Mouse (Mus musculus) liver, embryonic 14.5 days (tissue): ENCODE measurements at regions not wholly inside any gene's neighbourhood (a gene's known extent, or its start where the extent isn't known, plus 50 kb on each side); places are given as distances from the start of the nearest gene placed in this dataset.

Experiments
- ATAC-seq: fragments of 200-750 bp; cut with Nextera tagmentation; 2 replicates; pipeline ENCODE4 v1.8.0; 2017; ENCODE audit warnings: moderate number of reproducible peaks, mild to moderate bottlenecking, moderate library complexity; ENCODE audit not compliant: insufficient read depth
- DNase-seq, 3 experiments: peaks; one replicate each; pipeline ENCODE4 v3.0.0-alpha.2; 2012 to 2013; ENCODE audit warnings: low read depth in 3 of 3, low spot score in 3 of 3
- H3K27ac ChIP-seq: fragments of 300-500 bp; sonication (generic); 2 replicates; pipeline ENCODE4 v1.5.1; 2014; ENCODE audit warnings: moderate library complexity, mild to moderate bottlenecking, control low read depth, inconsistent platforms
- H3K27me3 ChIP-seq: fragments of 300-500 bp; sonication (generic); 2 replicates; pipeline ENCODE4 v1.6.1; 2014; ENCODE audit warnings: mild to moderate bottlenecking, low read length, moderate library complexity; ENCODE audit not compliant: control insufficient read depth, insufficient read depth
- H3K36me3 ChIP-seq: fragments of 300-500 bp; sonication (generic); replicated peaks from 2 replicates; pipeline ENCODE4 v1.6.1; 2014; ENCODE audit warnings: low read depth; ENCODE audit not compliant: control insufficient read depth, insufficient read depth
- H3K4me1 ChIP-seq, 2 experiments: fragments of 200-500 bp in 1 of 2; fragments of 300-500 bp in 1 of 2; sonication (generic) in 1 of 2; replicated peaks; 2 replicates each; pipeline ENCODE4 v1.6.1; 2012 to 2014; ENCODE audit warnings: antibody characterized with exemption in 1 of 2, inconsistent platforms in 1 of 2, low read length in 1 of 2; ENCODE audit not compliant: control insufficient read depth in 2 of 2, insufficient read depth in 2 of 2
- H3K4me2 ChIP-seq: fragments of 300-500 bp; sonication (generic); 2 replicates; pipeline ENCODE4 v1.6.1; 2014; ENCODE audit warnings: low read depth, mild to moderate bottlenecking, control low read depth, moderate library complexity
- H3K4me3 ChIP-seq, 2 experiments: fragments of 200-500 bp in 1 of 2; fragments of 300-500 bp in 1 of 2; sonication (generic) in 1 of 2; 2 replicates each; pipeline ENCODE4 v1.5.1; 2012 to 2014; ENCODE audit warnings: low read depth in 2 of 2, low read length in 2 of 2, mild to moderate bottlenecking in 2 of 2, control low read depth in 1 of 2, inconsistent platforms in 1 of 2, moderate library complexity in 1 of 2; ENCODE audit not compliant: insufficient read depth in 1 of 2
- H3K9ac ChIP-seq: fragments of 300-500 bp; sonication (generic); replicated peaks from 2 replicates; pipeline ENCODE4 v1.6.1; 2014; ENCODE audit warnings: mild to moderate bottlenecking, control low read depth, moderate library complexity
- H3K9me3 ChIP-seq: fragments of 300-500 bp; sonication (generic); 2 replicates; pipeline ENCODE4 v1.6.1; 2016; ENCODE audit warnings: low read length, mixed read lengths; ENCODE audit not compliant: control insufficient read depth
- CTCF ChIP-seq: IDR thresholded peaks from 2 replicates; pipeline ENCODE4 v1.5.1; 2016; ENCODE audit warnings: antibody characterized with exemption, low read depth, control low read depth
- EP300 ChIP-seq: IDR thresholded peaks from 2 replicates; pipeline ENCODE4 v1.6.1; 2016; ENCODE audit warnings: antibody characterized with exemption, low read depth
- WGBS: fragments of 180-500 bp; shearing (Covaris S2); extraction: QIAGEN DNeasy Blood & Tissue Kit; methylation state at CpG from one replicate; pipeline ENCODE4 v1.1.7; 2014; ENCODE audit not compliant: insufficient replicate concordance; 5-methylcytosine and 5-hydroxymethylcytosine counted together

GRCm38 (mm10) chr2:170222819-170223218 is 74.9 kb upstream of the Zfp217 start:
- ATAC-seq (peak; percentile 29; the same call in 1 of the 2 replicates), DNase-seq (peak in 1 of 3 experiments; percentile 51)
- Histone ChIP-seq H3K27ac (no peak overlapping the region), H3K4me1 (peaks cover 26 to 37% of the 10 kb centered on the region in 2 experiments), H3K4me2 (peak overlapping the region; percentile 76), H3K9ac (no peak overlapping the region), H3K27me3 (no peaks in the 10 kb centered on the region), H3K36me3 (no peaks in the 10 kb centered on the region), H3K9me3 (no peaks in the 10 kb centered on the region), H3K4me3 (no peak overlapping the region; a peak in 1 of 4 replicates)
- WGBS: 0% methylated on average over 6 of the region's 6 CpGs
- TF ChIP-seq EP300: peak; percentile 62
- TF ChIP-seq CTCF: no peak

- Histone ChIP-seq H3K36me3 (no peaks in the 10 kb centered on the region), H3K4me2 (peak overlapping the region; percentile 76), H3K4me1 (peaks cover 26 to 37% of the 10 kb centered on the region in 2 experiments), H3K27me3 (no peaks in the 10 kb centered on the region), H3K9me3 (no peaks in the 10 kb centered on the region), H3K9ac (0 out of 2 replicates have a peak overlapping the region, but pooled peaks have one; percentile 6), H3K4me3 (no peak overlapping the region; a peak in 1 of 4 replicates), H3K27ac (no peak overlapping the region)
- no peak for DNase-seq
- TF ChIP-seq EP300 (no peak), CTCF (no peak)
- WGBS: 20% methylated on average over 13 of the region's 13 CpGs
- ATAC-seq: no peak
These were observed 74.2 kb upstream of the Zfp217 start for GRCm38 (mm10) chr2:170221994-170222535.

GRCm38 (mm10) chr2:170220871-170221369 is 73.0 kb upstream of the Zfp217 start:
- peak overlapping the region; percentile 76 for H3K4me2 ChIP-seq
- no peaks in the 10 kb centered on the region for H3K36me3 ChIP-seq
- TF ChIP-seq CTCF (no peak), EP300 (no peak)
- H3K9me3 ChIP-seq: no peaks in the 10 kb centered on the region
- under 1% methylated on average over 20 of the region's 20 CpGs for WGBS
- H3K27ac ChIP-seq: peak overlapping the region; percentile 22; the same call in 1 of the 2 replicates
- peaks cover 26 to 37% of the 10 kb centered on the region in 2 experiments for H3K4me1 ChIP-seq
- H3K4me3 ChIP-seq: peak overlapping the region; percentile 46 to 48
- ATAC-seq (peak; percentile 45; the same call in 1 of the 2 replicates), DNase-seq (peak; percentile 58 to 60 (median 59))
- no peaks in the 10 kb centered on the region for H3K27me3 ChIP-seq
- peak overlapping the region; percentile 24 for H3K9ac ChIP-seq

- DNase-seq: no peak
- Histone ChIP-seq H3K4me1 (peaks cover 26 to 37% of the 10 kb centered on the region in 2 experiments), H3K4me2 (peak overlapping the region; percentile 76), H3K27ac (peak overlapping the region; percentile 22; the same call in 1 of the 2 replicates), H3K27me3 (no peaks in the 10 kb centered on the region), H3K36me3 (no peaks in the 10 kb centered on the region), H3K4me3 (peak overlapping the region; percentile 46 to 48), H3K9ac (peak overlapping the region; percentile 24), H3K9me3 (no peaks in the 10 kb centered on the region)
- no peak; the same call in 1 of the 2 replicates for ATAC-seq
- TF ChIP-seq CTCF (no peak), EP300 (no peak)
- 1% methylated on average over 11 of the region's 11 CpGs for WGBS
These were observed 72.5 kb upstream of the Zfp217 start for GRCm38 (mm10) chr2:170220443-170220842.

- WGBS: 4% methylated on average over 20 of the region's 20 CpGs
- Histone ChIP-seq H3K9me3 (no peaks in the 10 kb centered on the region), H3K27ac (no peak overlapping the region), H3K4me3 (peak overlapping the region; percentile 48 to 60), H3K27me3 (no peaks in the 10 kb centered on the region), H3K9ac (peak overlapping the region; percentile 62), H3K4me1 (peaks cover 26 to 37% of the 10 kb centered on the region in 2 experiments), H3K4me2 (peak overlapping the region; percentile 76), H3K36me3 (no peaks in the 10 kb centered on the region)
- no peak for TF ChIP-seq CTCF
- DNase-seq: no peak
- no peak for ATAC-seq
These were observed 71.9 kb upstream of the Zfp217 start for GRCm38 (mm10) chr2:170219611-170220401.
